Mouse (Mus musculus): Measurements from ENCODE around the gene Clasrp.
A peak's percentile ranks its signal among the peaks of the same experiment; 100 is the strongest.
"Not testable (repeated sequence)": the region's sequence is repeated elsewhere in the genome, so short reads cannot be mapped to it uniquely, and the experiment has no call there.

Clasrp gene

DNA sequence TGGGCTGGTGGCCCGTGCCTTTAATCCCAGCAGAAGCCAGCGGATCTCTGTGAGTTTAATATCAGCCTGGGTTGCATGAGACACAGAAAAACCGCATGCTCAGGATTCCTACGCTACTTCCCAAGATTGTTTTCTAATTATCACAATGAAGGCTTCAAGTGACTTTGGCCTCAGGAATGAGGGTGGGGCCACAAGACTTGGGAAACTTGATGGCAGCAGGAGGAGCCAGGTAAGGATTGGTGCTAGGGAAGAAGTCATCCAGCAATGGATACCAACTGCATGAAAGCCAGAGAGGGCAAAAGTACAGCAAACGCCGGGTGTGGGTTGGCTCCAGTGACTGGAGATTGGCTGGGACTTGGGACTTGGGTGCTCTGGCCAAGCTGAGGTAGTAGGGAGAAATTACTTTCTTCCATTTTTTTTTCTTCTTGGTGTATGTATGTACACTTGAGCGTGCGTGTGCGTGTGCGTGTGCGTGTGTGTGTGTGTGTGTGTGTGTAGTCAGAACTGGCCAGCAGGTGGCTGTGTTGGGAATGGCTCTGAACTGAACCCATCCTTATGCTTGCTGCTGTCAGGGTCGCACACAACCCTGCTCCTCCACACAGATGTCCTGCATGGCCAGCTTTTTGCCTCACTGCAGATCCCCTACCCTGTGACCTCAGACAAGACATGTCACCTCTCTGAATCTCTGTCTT lies 5.5 kb upstream of the Clasrp start:
- no peak for DNase-seq (ENCODE audit: low spot score)

GRCm38 (mm10) chr7:19607291-19607690 lies 3.0 kb upstream of the Clasrp start:
- DNase-seq (ENCODE audit: low spot score): no peak

GRCm38 (mm10) chr7:19604606-19605214 lies 424 bp upstream of the Clasrp start:
- not testable (repeated sequence) for DNase-seq (ENCODE audit: low spot score)

DNA sequence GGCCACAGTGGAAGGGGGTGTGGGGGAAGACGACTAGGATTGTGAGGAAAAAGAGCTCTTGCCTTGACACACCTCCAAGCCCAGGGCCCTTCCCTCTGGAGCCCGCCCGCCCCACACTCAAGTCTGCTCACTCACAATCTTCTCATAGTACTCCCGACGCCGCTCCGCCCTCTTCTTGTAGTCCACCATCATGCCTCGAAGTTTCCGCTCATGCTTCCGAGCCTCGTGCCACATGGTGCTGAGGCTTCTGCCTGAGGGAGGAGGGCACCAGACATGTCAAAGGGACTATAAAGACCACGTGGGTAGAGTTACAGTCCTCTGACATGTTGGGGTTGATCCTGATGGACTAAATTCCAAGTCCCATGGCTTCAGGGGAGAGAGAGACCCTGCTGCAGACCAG lies 1.2 kb downstream of the Clasrp start:
- DNase-seq (ENCODE audit: low spot score): no peak

- DNase-seq (ENCODE audit: low spot score): no peak
These were observed 3.7 kb downstream of the Clasrp start for GRCm38 (mm10) chr7:19600562-19600961.

DNA sequence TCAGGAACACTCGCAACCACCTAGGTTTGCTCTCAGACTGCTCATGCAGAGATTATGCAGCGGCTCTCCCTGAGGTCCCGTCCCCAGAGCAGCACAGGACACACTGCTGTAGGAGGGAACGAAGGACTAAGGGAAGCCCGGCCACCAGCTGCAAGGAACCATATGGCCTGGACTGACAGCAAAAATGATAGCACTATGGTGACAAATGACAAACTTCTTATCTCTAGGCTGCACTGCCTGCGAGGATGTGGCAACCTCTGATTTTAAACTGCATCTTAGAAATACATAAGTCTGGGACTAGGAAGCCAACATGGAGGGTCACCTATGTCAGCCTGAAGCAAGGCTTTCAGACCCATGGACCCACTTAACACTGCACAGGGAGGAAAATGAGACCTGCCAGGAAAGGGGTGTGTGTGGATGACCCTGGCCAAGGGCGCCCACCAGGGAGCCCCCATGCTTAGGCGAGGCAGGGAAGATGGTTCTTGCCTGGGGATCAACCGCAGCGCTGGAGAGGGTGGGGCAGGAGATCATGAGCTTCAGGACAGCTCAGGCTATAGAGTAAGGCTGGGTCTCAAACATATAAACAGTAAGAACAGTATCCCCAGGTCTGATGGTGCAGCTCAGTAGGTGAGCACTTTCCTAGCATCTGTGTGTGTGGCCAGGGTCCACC lies 11.1 kb downstream of the Clasrp start:
- DNase-seq (ENCODE audit: low spot score): no peak

- DNase-seq (ENCODE audit: low spot score): no peak
These were observed 14.4 kb downstream of the Clasrp start for GRCm38 (mm10) chr7:19589917-19590316.

GRCm38 (mm10) chr7:19589207-19589606 lies 15.1 kb downstream of the Clasrp start:
- peak; percentile 48 for DNase-seq (ENCODE audit: low spot score)

- DNase-seq (ENCODE audit: low spot score): no peak
These were observed 18.0 kb downstream of the Clasrp start for GRCm38 (mm10) chr7:19586269-19586668.

DNA sequence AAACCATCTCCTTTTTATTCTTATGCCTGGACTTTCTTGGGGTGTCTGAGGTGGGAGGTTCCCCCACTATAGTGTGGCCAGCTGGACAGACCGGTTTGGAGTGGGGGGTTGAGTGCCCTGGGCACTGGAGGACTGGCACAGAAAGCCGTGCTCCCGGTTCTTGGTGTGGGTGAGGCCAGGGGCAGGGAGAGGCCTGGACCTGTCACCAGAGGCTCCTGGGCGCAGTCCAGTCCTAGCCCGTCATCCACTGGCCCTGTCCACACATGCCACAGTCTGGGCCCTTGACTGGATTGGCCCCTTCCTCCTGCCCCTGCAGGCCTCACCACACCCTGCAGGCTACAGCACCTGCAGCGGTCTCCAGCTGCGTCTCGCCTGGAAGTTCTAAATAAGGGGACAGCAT lies 23.7 kb downstream of the Clasrp start:
- no peak for DNase-seq (ENCODE audit: low spot score)

DNA sequence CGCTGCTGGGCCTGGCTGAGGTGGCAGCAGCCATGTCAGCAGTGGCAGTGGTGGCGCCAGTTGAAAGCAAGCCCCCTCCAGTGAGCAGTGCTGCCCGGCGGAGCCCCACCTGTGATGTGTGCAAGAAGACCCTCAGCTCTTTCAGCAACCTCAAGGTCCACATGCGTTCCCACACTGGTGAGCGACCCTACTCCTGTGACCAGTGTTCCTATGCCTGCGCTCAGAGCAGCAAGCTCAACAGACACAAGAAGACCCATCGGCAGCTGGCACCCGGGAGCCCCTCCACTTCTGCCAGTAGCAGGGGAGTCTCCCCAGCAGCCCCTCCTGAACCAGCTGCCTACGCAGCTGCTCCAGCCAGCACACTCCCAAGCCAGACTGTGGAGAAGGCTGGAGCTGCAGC lies 24.5 kb downstream of the Clasrp start:
- DNase-seq (ENCODE audit: low spot score): no peak

GRCm38 (mm10) chr7:19578436-19578835 lies 25.9 kb downstream of the Clasrp start:
- no peak for DNase-seq (ENCODE audit: low spot score)

DNA sequence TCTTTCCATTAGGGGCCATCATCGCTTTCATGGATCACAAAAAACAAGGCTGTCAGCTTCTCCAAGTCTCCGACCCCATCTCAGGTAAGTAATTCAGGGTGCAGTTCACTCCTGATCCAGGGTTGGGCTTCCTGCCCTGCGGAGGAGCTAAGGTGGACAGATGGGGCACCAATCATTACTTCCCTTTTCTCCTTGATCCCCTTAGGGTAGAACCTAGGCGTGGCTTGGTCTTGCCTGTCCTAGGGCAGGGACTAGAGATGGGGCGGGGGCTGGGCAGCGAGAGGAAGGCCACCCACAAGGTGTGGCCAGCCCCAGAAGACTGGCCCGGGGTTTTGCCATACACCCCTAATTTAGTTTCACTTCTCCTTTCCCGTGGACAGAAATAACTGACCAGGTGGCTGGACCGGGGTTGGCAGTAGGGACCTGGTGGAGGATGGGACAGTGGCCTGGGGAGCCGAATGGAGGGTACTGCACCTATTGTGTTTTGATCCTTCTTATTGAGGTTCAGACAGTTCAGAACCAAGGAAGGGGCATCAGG lies 26.3 kb downstream of the Clasrp start:
- DNase-seq (ENCODE audit: low spot score): no peak

DNA sequence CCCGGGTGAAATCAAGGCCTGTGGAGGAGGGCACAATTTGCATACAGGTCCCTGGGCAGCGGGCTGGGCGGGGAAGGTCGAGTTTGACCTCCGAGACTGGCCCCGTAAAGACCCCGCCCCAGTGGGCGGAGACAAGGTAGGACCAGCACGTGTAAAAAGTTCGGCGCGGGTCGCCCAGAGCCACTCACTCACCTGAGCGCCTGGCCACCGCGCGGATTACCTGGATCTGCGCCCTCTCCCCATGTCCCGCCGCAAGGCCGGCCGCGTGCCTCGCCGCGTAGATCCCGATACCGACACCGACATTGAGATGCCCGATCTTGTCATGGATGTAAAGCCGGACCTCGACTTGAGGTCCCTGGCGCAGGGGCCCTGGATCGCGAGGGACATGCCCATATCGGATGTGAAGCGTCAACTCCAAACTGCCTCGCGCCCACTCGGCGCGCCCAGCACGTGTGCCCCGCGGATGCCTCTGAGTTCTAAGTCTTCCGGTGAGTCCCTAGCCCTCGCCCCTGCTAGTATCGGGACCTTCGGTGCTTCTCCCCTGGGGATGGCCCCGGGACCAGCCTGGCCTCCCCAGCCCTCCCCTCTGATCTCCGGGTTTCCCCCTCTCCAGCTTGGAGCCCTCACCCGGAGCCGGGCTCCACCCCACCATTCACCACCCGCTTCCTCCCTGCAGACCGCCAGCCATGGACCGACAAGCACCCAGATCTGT lies 27.0 kb downstream of the Clasrp start, which contains the start of the genes Zfp296 and Gemin7:
Gene Zfp296 (plus strand): TSS at position 147 of the 712 bp plus-strand sequence.
Gene Gemin7 (minus strand): TSS at position 455 of the 712 bp plus-strand sequence.
- DNase-seq (ENCODE audit: low spot score): no peak

- no peak for DNase-seq (ENCODE audit: low spot score)
These were observed 28.7 kb downstream of the Clasrp start for GRCm38 (mm10) chr7:19575559-19575958.

DNA sequence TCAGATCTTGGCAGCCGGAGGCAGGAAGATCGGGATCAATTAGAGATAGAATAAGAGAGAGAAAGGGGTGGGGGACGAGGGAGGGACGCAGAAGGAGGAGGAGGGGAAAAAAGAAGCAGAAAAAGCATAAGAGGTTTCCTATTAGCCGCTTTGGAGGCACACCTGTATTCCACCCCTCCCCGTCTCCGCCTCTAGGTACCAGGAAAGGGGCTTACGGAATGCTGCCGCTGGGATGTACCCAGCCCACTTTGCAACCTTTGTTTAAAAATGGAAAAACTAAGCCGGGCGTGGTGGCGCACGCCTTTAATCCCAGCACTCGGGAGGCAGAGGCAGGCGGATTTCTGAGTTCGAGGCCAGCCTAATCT lies 30.5 kb downstream of the Clasrp start:
- DNase-seq (ENCODE audit: low spot score): no peak

DNA sequence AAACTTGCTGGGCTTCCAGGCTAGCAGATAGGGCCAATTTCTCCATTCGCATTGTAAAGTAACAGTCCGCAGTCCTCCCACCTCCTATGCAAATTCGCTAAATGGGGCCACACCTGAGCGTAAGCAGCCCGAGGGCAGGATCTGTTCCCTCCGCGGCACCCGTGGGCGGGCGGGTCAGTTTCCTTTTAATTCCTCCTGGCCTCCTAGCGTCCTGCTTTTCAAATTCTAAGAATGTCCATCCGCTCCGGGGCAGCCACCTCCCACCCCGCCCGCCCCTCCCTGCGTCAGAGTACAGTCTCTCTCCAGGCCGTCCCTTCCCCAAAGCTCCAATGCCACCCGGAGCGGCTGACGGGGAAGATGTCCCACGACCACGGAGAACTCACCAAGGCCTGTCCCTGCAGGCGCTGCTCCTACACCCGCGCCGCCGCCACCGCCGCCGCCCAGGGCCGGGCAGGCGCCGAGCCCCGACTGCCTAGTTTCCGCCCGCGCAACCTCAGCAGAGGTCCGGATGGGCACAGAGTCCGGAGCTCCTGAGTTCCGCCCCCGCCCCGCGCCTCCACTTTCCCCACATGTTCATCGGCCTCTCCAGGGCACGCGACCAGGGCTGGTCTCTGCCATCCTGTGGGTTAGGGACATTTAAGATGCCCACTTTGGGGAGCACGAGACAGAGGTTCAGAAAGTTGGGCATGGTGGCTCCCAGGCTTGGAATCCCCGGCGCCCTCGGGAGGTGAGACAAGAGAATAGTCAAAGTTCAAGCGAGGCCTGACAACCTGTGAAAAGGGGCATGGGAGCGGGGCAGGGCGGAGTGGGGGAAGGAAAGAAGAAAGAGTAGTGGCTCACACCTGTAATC lies 31.1 kb downstream of the Clasrp start:
- peak; percentile 83 for DNase-seq (ENCODE audit: low spot score)

GRCm38 (mm10) chr7:19569647-19570046 lies 34.6 kb downstream of the Clasrp start:
- DNase-seq (ENCODE audit: low spot score): no peak

DNA sequence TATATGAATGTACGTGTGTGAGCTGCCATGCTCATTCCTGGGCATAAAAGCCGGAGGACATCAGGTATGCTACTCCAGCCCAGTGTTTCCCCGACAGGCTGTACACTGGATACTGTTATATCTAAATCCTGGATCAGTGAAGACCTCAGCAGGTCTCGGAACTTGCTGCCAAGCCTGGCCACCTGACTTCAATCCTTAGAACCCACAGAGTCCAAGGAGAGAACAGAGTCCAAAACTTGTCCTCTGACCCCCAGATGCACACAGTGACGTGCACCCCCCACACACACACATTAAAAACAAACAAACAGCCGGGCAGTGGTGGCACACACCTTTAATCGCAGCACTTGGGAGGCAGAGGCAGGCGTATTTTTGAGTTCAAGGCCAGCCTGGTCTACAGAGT lies 36.9 kb downstream of the Clasrp start:
- no peak for DNase-seq (ENCODE audit: low spot score)

DNA sequence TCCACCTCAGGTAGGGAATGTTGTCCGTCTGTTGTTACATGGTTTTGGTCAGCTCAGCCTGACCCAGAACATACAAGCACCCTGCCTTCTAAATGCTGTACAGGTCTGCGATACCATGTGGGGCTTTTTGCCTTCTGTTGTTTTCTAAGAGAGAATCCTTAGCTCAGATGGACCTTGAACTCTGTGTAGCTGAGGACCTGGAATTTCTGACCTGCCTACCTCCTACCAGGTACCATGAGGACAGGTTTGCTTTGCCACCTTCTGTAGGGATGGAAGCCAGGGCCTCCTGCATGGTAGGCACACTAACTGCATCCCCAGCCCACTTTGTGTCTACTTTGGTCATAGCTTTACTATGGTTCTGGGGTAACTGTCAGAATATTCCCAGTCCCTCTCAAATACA lies 38.5 kb downstream of the Clasrp start:
- no peak for DNase-seq (ENCODE audit: low spot score)

DNA sequence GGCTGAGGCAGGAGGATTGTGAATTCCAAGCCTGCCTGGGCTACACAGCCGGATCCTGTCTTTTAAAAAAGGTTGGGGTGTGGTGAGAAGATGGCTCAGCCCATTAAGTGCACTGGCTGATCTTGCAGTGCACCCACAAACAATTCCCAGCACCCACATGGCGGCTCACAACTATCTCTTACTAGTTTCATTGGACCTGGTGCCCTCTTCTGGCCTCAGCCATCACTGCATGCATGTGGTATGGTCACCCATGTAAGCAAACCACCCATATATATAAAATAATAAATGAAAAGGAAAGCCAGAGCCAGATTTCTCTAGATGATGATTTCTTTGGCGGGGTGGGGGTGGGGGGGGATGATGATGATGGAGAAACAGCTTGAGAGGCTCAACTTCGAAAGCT lies 39.8 kb downstream of the Clasrp start:
- DNase-seq (ENCODE audit: low spot score): no peak
